Mouse (Mus musculus): ENCODE measurements around the gene Zfp456.
A peak's percentile ranks its signal among the peaks of the same experiment; 100 is the strongest.

DNA sequence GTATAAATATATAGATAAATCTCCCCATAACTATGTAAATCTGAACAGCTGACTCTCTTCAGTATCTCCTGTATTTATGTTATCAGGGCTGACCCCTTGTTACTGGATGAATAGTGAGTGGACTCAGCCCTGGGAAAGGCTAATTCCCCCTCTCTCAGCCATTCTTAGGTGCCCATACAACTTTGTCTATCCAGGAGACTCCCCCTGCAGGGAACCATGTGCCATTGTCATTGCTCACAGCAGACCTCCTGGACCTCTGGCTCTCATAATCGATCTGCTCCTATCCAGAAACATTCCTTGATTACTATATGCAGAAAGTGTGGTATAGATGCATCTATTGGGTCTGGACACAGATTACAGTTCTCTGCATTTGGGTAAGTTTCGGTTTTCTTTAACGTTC lies 41.2 kb upstream of the Zfp456 start:
- TF ChIP-seq ZC3H11A (IDR thresholded peaks at IDR 0.05; ENCODE audit: low read depth, low read length) (no peak), MYC (IDR thresholded peaks at IDR 0.05; ENCODE audit: low read depth, low read length) (no peak), CTCF (conservative IDR thresholded peaks at IDR 0.05 in 1 of 2, IDR thresholded peaks at IDR 0.05 in 1 of 2; ENCODE audit: low read depth in 2 of 2, low read length in 2 of 2) (peak in 1 of 2 experiments; percentile 43; a peak in 2 of 4 replicates)
